Mouse (Mus musculus): ENCODE measurements at regions not wholly inside any gene's neighbourhood (a gene's known extent, or its start where the extent isn't known, plus 50 kb on each side); places are given as distances from the start of the nearest gene placed in this dataset.
A peak's percentile ranks its signal among the peaks of the same experiment; 100 is the strongest.
"Not testable (repeated sequence)": the region's sequence is repeated elsewhere in the genome, so short reads cannot be mapped to it uniquely, and the experiment has no call there.

- no peak for TF ChIP-seq POLR2A (IDR thresholded peaks at IDR 0.05; ENCODE audit: low read depth, low read length)
- no peak for TF ChIP-seq CTCF (IDR thresholded peaks at IDR 0.05; ENCODE audit: borderline replicate concordance, insufficient read depth, low read length)
- Histone ChIP-seq H3K4me1 (ENCODE audit: control insufficient read depth, insufficient read depth, low read length) (no peaks in the 10 kb centered on the region), H3K4me3 (ENCODE audit: insufficient read depth, low read length) (no peak overlapping the region), H3K27ac (ENCODE audit: insufficient read depth, low read length) (no peak overlapping the region)
These were observed 246.2 kb upstream of the Fundc1 start for GRCm38 (mm10) chrX:17818325-17818724.

- no peaks in the 10 kb centered on the region for H3K4me1 ChIP-seq (ENCODE audit: control insufficient read depth, insufficient read depth, low read length)
- no peak overlapping the region for H3K4me3 ChIP-seq (ENCODE audit: insufficient read depth, low read length)
- no peak overlapping the region for H3K27ac ChIP-seq (ENCODE audit: insufficient read depth, low read length)
- TF ChIP-seq CTCF (IDR thresholded peaks at IDR 0.05; ENCODE audit: borderline replicate concordance, insufficient read depth, low read length): no peak
- no peak for TF ChIP-seq POLR2A (IDR thresholded peaks at IDR 0.05; ENCODE audit: low read depth, low read length)
These were observed 245.5 kb upstream of the Fundc1 start for GRCm38 (mm10) chrX:17817651-17818050.

- H3K4me1 ChIP-seq (ENCODE audit: control insufficient read depth, insufficient read depth, low read length); H3K27ac ChIP-seq (ENCODE audit: insufficient read depth, low read length): not testable (repeated sequence)
These were observed 215.9 kb upstream of the Fundc1 start for GRCm38 (mm10) chrX:17788048-17788447.

GRCm38 (mm10) chrX:17775886-17776285 lies 203.8 kb upstream of the Fundc1 start:
- Histone ChIP-seq H3K4me3 (ENCODE audit: insufficient read depth, low read length) (no peak overlapping the region), H3K4me1 (ENCODE audit: control insufficient read depth, insufficient read depth, low read length) (no peaks in the 10 kb centered on the region), H3K27ac (ENCODE audit: insufficient read depth, low read length) (no peak overlapping the region)
- no peak for TF ChIP-seq POLR2A (IDR thresholded peaks at IDR 0.05; ENCODE audit: low read depth, low read length)

More at GRCm38 (mm10) chrX:17788048-17788447, 215.9 kb upstream of the Fundc1 start:
- not testable (repeated sequence) for H3K4me3 ChIP-seq (ENCODE audit: insufficient read depth, low read length)

- TF ChIP-seq POLR2A (IDR thresholded peaks at IDR 0.05; ENCODE audit: low read depth, low read length): no peak
- no peak for TF ChIP-seq CTCF (IDR thresholded peaks at IDR 0.05; ENCODE audit: borderline replicate concordance, insufficient read depth, low read length)
- Histone ChIP-seq H3K4me3 (ENCODE audit: insufficient read depth, low read length) (no peak overlapping the region), H3K4me1 (ENCODE audit: control insufficient read depth, insufficient read depth, low read length) (no peaks in the 10 kb centered on the region), H3K27ac (ENCODE audit: insufficient read depth, low read length) (no peak overlapping the region)
These were observed 180.7 kb upstream of the Fundc1 start for GRCm38 (mm10) chrX:17752823-17753222.

DNA sequence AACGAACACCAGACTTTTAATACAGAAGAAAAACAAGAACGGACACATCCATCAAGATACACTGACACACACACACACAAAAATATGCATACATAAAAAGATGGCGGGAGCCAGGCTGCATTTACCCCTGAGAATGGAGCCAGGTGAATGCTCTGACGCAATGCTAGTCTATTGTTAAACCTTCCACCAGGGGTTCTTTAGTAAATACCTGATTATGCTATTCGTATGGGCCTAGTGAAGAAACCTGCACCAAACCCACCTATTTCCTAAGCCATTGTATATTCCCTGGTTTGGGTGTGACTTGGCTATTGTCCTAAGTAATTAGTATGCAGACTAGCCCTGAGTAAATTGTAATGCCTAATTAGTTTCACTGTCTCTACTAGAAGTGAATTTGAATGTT lies 179.3 kb upstream of the Fundc1 start:
- Histone ChIP-seq H3K4me3 (ENCODE audit: insufficient read depth, low read length) (no peak overlapping the region), H3K4me1 (ENCODE audit: control insufficient read depth, insufficient read depth, low read length) (no peaks in the 10 kb centered on the region), H3K27ac (ENCODE audit: insufficient read depth, low read length) (no peak overlapping the region)
- no peak for TF ChIP-seq POLR2A (IDR thresholded peaks at IDR 0.05; ENCODE audit: low read depth, low read length)
- TF ChIP-seq CTCF (IDR thresholded peaks at IDR 0.05; ENCODE audit: borderline replicate concordance, insufficient read depth, low read length): no peak

DNA sequence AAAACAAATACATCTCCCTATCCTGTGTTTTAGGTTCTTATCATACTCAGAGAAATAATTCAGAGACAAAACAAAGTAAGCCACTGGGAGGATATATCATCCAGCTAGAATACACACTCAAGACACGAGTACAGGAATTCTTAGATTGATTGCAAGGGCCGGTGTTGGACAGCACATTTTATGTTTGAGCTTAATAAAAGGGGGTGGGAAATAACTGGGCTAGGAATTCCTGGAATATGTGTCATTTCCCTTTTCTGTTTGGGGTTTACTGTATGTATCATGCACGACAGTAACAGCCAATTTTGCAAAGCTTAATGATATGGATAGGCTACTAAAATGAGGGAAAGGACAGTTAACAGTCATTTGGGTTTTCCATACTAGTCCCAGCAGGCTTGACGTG lies 158.1 kb upstream of the Fundc1 start:
- Histone ChIP-seq H3K27ac (ENCODE audit: insufficient read depth, low read length) (peak overlapping the region; percentile 61), H3K4me1 (ENCODE audit: control insufficient read depth, insufficient read depth, low read length) (peaks cover 3% of the 10 kb centered on the region; the same call in 1 of the 2 replicates), H3K4me3 (ENCODE audit: insufficient read depth, low read length) (no peak overlapping the region)
- no peak for TF ChIP-seq POLR2A (IDR thresholded peaks at IDR 0.05; ENCODE audit: low read depth, low read length)
- TF ChIP-seq CTCF (IDR thresholded peaks at IDR 0.05; ENCODE audit: borderline replicate concordance, insufficient read depth, low read length): no peak

DNA sequence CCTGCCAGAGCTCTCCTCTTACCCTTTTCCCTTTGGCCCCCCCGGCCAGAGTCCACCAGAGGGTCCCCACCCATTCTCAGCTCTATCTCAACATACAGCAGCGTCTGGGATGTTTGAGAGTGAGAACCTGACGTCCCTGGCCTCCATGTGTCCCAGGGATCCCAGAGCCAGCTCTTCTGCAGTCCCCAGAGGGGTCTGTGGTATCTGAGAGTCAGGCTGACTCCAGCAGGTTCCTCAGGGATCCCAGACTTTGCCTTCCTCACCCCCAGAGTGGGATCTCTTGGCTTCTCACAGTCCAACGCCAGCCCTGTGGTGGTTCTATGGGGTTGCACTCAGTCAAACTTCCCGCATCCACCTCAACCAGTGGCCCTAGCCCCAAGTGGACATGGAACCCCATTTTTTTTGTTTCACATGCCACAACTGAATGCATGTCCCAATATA lies 153.7 kb upstream of the Fundc1 start:
- TF ChIP-seq CTCF (IDR thresholded peaks at IDR 0.05; ENCODE audit: borderline replicate concordance, insufficient read depth, low read length): no peak
- no peak for TF ChIP-seq POLR2A (IDR thresholded peaks at IDR 0.05; ENCODE audit: low read depth, low read length)
- H3K27ac ChIP-seq (ENCODE audit: insufficient read depth, low read length): no peak overlapping the region
- peaks cover 3% of the 10 kb centered on the region; the same call in 1 of the 2 replicates for H3K4me1 ChIP-seq (ENCODE audit: control insufficient read depth, insufficient read depth, low read length)
- no peak overlapping the region for H3K4me3 ChIP-seq (ENCODE audit: insufficient read depth, low read length)

DNA sequence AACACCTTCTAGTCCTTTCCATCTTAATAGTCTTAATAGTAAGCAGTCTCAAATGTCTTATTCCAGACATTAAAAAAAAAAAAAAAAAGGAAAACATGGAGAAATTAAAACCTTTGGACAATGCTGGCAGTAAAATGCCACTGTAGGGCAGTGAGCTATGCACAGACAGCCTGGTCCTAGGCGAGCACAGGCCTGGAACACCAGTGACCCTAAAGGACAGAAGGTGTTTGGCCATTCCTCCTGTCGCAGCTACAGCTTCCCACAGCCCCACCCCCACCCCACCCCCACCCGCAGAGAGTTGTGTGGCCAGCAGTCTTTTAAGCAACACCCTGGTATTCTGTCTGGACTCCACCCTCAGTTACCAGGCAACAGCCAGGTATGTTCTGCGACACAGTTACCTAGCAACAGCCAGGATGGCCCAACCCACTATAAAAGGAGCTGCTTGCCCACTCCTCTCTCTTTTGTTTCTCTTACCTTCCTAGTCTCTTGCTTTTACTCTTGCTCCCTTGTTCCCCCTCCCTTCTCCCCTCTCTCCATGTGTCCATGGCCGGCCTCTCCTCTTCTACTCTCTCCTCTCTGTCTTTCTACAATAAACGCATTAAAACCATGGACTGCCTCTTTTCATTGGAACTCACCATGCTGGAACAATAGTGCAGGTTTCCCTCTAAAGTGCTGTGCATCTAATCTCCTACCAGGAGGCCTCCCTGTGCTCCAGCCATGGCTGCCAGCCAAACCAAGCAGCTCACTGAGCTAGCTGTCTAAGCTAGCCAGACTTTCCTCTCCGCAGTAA lies 153.1 kb upstream of the Fundc1 start:
- TF ChIP-seq CTCF (IDR thresholded peaks at IDR 0.05; ENCODE audit: borderline replicate concordance, insufficient read depth, low read length) (no peak), POLR2A (IDR thresholded peaks at IDR 0.05; ENCODE audit: low read depth, low read length) (no peak)
- Histone ChIP-seq H3K4me3 (ENCODE audit: insufficient read depth, low read length) (no peak overlapping the region), H3K27ac (ENCODE audit: insufficient read depth, low read length) (no peak overlapping the region), H3K4me1 (ENCODE audit: control insufficient read depth, insufficient read depth, low read length) (no peaks in the 10 kb centered on the region)

DNA sequence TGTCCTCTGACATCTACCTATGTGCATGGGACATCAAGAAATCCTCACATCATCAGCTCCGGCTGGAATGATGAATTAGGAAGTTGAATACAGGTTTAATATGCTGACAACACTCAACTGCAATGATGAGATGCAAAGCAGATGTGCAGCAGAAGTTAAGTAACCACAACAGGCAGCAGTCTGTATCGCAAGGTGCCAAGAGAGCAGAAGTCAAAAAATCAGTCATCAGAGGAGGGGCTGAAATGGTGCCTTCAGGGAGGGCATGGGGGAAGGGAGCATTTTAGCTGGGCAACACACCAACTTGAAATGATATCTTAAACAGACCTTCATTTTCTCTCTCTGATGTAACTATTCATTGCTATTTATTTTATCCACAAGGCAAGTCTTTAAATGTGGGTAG lies 152.3 kb upstream of the Fundc1 start:
- TF ChIP-seq POLR2A (IDR thresholded peaks at IDR 0.05; ENCODE audit: low read depth, low read length) (no peak), CTCF (IDR thresholded peaks at IDR 0.05; ENCODE audit: borderline replicate concordance, insufficient read depth, low read length) (no peak)
- H3K4me1 ChIP-seq (ENCODE audit: control insufficient read depth, insufficient read depth, low read length): no peaks in the 10 kb centered on the region
- no peak overlapping the region for H3K4me3 ChIP-seq (ENCODE audit: insufficient read depth, low read length)
- H3K27ac ChIP-seq (ENCODE audit: insufficient read depth, low read length): no peak overlapping the region

GRCm38 (mm10) chrX:17721866-17722625 lies 149.9 kb upstream of the Fundc1 start:
- not testable (repeated sequence) for H3K27ac ChIP-seq (ENCODE audit: insufficient read depth, low read length); H3K4me1 ChIP-seq (ENCODE audit: control insufficient read depth, insufficient read depth, low read length); H3K4me3 ChIP-seq (ENCODE audit: insufficient read depth, low read length)

All from embryonic fibroblast, embryonic 13.5 days (primary cell).